Mouse (Mus musculus) forebrain, postnatal 0 days (tissue): ENCODE data around the gene Hdac4. TPM values are rescaled to one million over a fixed set of nuclear protein-coding genes. Genes with fewer than 3 reads are reported as not detected.

Experiments used
- ATAC-seq: fragments of 200-750 bp; cut with Nextera tagmentation; 2 replicates; pipeline ENCODE4 v1.8.0; 2017; ENCODE audit warnings: mild to moderate bottlenecking, moderate library complexity
- DNase-seq: peaks from one replicate; pipeline ENCODE4 v3.0.0-alpha.2; 2015
- H3K27ac ChIP-seq: fragments of 300-500 bp; sonication (generic); 2 replicates; pipeline ENCODE4 v1.5.1; 2014; ENCODE audit warnings: low read depth, mild to moderate bottlenecking, antibody characterized with exemption, low read length, moderate library complexity, mixed read lengths
- H3K27me3 ChIP-seq: fragments of 300-500 bp; sonication (generic); 2 replicates; pipeline ENCODE4 v1.6.1; 2014; ENCODE audit warnings: mild to moderate bottlenecking, low read length, mixed read lengths; ENCODE audit not compliant: insufficient read depth
- H3K36me3 ChIP-seq: fragments of 300-500 bp; sonication (generic); 2 replicates; pipeline ENCODE4 v1.6.1; 2014; ENCODE audit warnings: mild to moderate bottlenecking, moderate library complexity; ENCODE audit not compliant: insufficient read depth
- H3K4me1 ChIP-seq: fragments of 300-500 bp; sonication (generic); 2 replicates; pipeline ENCODE4 v1.6.1; 2014; ENCODE audit warnings: antibody characterized with exemption; ENCODE audit not compliant: insufficient read depth
- H3K4me2 ChIP-seq: fragments of 300-500 bp; sonication (generic); 2 replicates; pipeline ENCODE4 v1.6.1; 2014; ENCODE audit warnings: low read depth, mild to moderate bottlenecking, moderate library complexity
- H3K4me3 ChIP-seq: fragments of 300-500 bp; sonication (generic); 2 replicates; pipeline ENCODE4 v1.5.1; 2014; ENCODE audit warnings: low read depth, low read length, mixed read lengths
- H3K9ac ChIP-seq: fragments of 300-500 bp; sonication (generic); 2 replicates; pipeline ENCODE4 v1.6.1; 2014; ENCODE audit warnings: mild to moderate bottlenecking
- H3K9me3 ChIP-seq: fragments of 300-500 bp; sonication (generic); 2 replicates; pipeline ENCODE4 v1.6.1; 2016; ENCODE audit warnings: low read length
- CTCF ChIP-seq: sonication (generic); IDR thresholded peaks from 2 replicates; pipeline ENCODE4 v1.5.1; 2016; ENCODE audit warnings: antibody characterized with exemption, control low read depth, low read depth
- WGBS: fragments of 180-500 bp; shearing (Covaris S2); extraction: QIAGEN DNeasy Blood & Tissue Kit; methylation state at CpG from one replicate; pipeline ENCODE4 v1.1.7; 2014; 5-methylcytosine and 5-hydroxymethylcytosine counted together
- polyA plus RNA-seq: library from polyadenylated mRNA; unstranded; fragments of >200 nt; fragmentation: Nextera tagmentation; extraction: Ambion mirVana; gene quantifications from 2 replicates; pipeline ENCODE4 v1.2.1, GENCODE M21; 2015
- total RNA-seq: library from RNA; depleted of rRNA; stranded (reverse); fragments of >200 nt; gene quantifications from 2 replicates; pipeline ENCODE4 v1.2.3, GENCODE M21; 2014

Hdac4 gene
- total and polyA plus RNA-seq, 2 experiments from 2014 or later = 21.3 to 57.0 TPM

DNA sequence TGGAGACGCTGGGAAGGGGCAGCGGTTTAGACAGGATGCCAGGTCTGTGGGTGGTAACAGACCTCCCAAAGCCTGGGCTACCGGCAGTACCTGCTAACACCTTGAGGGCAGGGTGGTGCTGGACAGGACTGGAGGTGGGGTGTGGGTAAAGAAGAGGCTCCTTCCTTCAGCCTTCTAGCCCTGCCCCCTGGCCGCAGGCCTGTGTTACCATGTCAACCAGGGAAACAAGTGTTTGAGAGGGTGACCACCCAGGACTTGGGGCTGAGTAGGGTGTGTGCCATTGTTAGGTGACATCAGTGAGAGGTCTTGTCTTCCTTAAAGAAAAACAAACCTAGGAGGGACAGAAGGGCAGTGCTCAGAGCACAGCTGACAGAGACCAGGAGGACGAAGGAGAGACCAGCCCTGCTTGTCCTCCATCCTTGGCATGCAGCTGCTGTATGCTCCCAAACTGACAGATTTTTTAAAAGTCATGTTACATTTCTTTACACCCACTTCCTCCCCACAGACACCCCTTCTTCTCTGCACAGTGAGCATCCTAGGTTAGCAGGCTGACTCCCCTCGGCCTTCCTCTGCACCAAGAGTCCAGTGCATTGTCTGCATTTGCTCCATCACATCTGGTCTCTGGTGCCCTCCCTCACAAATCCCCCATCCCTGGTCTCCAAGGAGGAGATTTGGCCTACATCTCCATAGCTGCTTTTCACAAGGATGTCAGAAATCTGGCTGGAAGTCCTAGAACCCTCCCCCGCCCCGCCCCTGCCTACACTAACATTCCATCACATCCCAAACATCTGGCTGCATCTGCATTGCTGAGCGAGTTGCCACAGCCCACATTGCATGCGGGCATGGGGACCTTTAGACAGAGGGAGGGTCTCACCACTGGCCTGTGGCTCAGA, 283.0 kb downstream of the Hdac4 start:
- H3K4me3 ChIP-seq = no peak overlapping the region
- WGBS = 61% methylated on average over 10 of the region's 10 CpGs
- H3K9ac ChIP-seq = no peak overlapping the region
- no peak for TF ChIP-seq CTCF
- H3K27me3 ChIP-seq = no peaks in the 10 kb centered on the region
- peak; percentile 5; the same call in 1 of the 2 replicates for ATAC-seq
- H3K36me3 ChIP-seq = no peaks in the 10 kb centered on the region
- no peak overlapping the region for H3K4me2 ChIP-seq
- no peak for DNase-seq
- no peak overlapping the region for H3K27ac ChIP-seq
- no peaks in the 10 kb centered on the region for H3K9me3 ChIP-seq
- H3K4me1 ChIP-seq = peaks cover 1% of the 10 kb centered on the region; the same call in 1 of the 2 replicates

DNA sequence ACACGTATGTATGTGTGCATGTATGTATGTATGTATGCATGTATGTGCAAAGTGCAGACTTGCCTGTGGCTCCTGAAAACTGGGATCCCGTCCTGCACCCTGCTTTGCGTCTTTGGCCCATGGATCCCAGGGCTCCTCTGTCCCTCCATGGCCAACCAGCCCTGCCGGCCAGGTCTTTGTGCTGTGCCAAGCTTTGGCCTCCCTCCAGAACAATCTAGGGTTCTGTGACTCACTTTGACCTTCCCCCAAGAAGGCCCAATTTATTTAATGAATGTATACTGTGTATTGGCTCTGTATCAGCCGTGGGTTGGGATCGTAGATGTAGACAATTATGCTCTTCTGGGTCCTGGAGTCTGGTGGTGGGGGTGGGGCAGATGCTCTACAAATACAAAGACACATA, 290.2 kb downstream of the Hdac4 start:
- H3K4me2 ChIP-seq = no peak overlapping the region
- no peak overlapping the region for H3K27ac ChIP-seq
- H3K36me3 ChIP-seq = no peaks in the 10 kb centered on the region
- H3K4me3 ChIP-seq = no peak overlapping the region
- ATAC-seq (no peak), DNase-seq (no peak)
- H3K9ac ChIP-seq = no peak overlapping the region
- H3K4me1 ChIP-seq = peaks cover 4% of the 10 kb centered on the region; the same call in 1 of the 2 replicates
- H3K9me3 ChIP-seq = no peaks in the 10 kb centered on the region
- 69% methylated on average over 6 of the region's 6 CpGs for WGBS
- no peak for TF ChIP-seq CTCF
- H3K27me3 ChIP-seq = no peaks in the 10 kb centered on the region

DNA sequence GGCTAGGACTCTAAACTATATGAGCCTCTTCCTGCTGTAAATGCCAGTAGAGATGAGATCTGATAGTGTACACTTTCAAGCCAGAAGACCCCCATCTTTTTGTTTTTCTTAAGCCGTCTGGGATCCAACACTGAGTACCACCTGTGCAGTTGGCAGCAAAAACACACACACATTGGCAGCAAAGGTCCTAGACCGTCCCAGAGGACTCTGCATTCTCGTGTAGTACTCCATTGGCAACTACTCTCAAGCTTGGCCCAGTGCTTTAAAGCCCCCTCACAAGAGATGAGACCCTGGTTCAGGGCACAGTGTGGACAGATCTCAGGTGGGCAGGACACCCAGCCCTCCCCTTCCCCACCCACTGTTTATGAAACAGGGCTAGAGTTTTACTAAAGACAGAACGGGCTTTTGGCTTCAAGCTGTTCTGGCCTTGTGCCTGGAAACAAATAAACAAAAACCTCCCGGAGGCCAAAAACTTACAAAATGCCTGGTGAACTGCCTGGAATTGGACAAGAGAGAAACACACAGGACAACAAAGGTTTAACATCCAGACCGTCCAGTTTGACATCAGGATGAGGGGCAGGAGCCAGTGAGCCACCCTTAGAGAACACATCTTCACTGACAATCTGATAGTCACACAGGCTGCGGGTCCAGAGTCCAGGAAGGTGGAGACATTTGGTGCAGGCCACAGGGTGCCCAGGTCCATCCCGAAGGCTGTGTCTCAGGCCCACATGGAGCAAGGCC, 292.1 kb downstream of the Hdac4 start:
- TF ChIP-seq CTCF = no peak
- 41% methylated on average over 8 of the region's 8 CpGs for WGBS
- Histone ChIP-seq H3K9ac (no peak overlapping the region), H3K4me1 (peaks cover 4% of the 10 kb centered on the region; the same call in 1 of the 2 replicates), H3K9me3 (no peaks in the 10 kb centered on the region), H3K4me2 (no peak overlapping the region), H3K27ac (no peak overlapping the region), H3K4me3 (no peak overlapping the region), H3K36me3 (no peaks in the 10 kb centered on the region), H3K27me3 (no peaks in the 10 kb centered on the region)
- ATAC-seq = peak; percentile 42; the same call in 1 of the 2 replicates
- peak; percentile 63 for DNase-seq

DNA sequence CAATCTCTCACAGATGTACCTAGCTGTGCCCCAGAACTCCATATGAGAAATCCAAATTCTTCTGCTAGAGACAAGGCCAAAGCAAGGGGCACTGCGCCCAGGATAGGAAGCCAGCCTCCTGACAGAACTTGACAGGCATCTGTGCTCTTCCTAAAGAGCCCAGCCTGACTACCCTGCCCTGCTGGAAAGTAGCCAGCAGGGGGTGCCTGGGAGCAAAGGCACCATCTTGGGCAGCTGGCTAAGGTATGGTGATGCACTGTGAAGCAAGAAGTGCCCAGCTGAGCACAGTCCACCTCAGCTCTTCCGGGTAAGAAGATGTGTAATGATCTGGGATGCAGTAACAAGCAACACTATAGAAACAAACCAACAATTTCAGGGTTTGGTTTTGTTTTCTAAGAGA, 298.4 kb downstream of the Hdac4 start:
- TF ChIP-seq CTCF = no peak
- DNase-seq (no peak), ATAC-seq (no peak)
- Histone ChIP-seq H3K27ac (no peak overlapping the region), H3K4me3 (no peak overlapping the region), H3K9ac (no peak overlapping the region), H3K4me2 (no peak overlapping the region), H3K9me3 (no peaks in the 10 kb centered on the region), H3K4me1 (no peaks in the 10 kb centered on the region), H3K27me3 (no peaks in the 10 kb centered on the region), H3K36me3 (no peaks in the 10 kb centered on the region)
- WGBS = 86% methylated on average over 2 of the region's 2 CpGs

DNA sequence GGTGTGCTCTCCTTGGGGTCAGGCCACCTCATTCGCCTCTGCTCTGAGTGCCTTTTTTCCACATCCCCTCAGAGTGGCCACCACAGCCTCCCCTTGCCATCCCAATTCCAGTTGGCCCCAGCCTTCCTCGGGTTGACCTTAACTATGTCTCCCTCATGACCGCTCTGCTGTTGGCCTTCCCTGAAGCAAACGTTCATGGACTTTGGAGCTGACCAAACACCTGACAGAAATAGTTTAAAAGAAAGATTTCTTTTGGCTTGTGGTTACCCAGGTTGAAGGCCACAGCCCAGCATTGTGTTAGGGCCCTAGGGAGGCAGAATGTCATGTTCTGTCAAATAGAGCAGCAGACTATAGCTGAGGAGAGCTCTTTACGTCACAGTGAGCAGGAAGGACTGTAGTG, 301.2 kb downstream of the Hdac4 start:
- DNase-seq (no peak), ATAC-seq (no peak)
- Histone ChIP-seq H3K9me3 (no peaks in the 10 kb centered on the region), H3K4me2 (no peak overlapping the region), H3K36me3 (no peaks in the 10 kb centered on the region), H3K27ac (no peak overlapping the region), H3K4me3 (no peak overlapping the region), H3K9ac (no peak overlapping the region), H3K27me3 (no peaks in the 10 kb centered on the region), H3K4me1 (no peaks in the 10 kb centered on the region)
- 93% methylated on average over 5 of the region's 5 CpGs for WGBS
- no peak for TF ChIP-seq CTCF

DNA sequence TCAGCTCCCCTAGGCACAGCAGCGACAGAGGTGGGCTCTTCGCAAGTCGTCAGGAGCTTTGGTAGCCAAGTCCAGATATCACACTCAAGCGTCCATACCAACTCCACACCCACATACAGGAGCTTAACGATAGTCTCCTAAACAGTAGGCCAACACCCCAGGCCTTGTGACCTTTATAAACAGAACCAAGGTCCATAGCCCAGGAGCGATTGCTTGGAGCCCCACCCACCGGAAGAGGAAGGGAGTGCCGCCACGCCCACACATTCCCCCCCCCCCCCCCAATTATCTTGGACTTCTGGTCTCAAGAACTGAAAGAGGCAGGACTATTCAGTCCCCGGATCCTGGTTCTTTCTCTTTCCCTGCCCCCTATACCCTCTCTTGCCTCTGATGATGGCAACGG, 301.9 kb downstream of the Hdac4 start:
- H3K4me2 ChIP-seq = no peak overlapping the region
- H3K9me3 ChIP-seq = no peaks in the 10 kb centered on the region
- no peak for TF ChIP-seq CTCF
- DNase-seq = no peak
- no peak overlapping the region for H3K27ac ChIP-seq
- no peaks in the 10 kb centered on the region for H3K36me3 ChIP-seq
- no peaks in the 10 kb centered on the region for H3K4me1 ChIP-seq
- WGBS = 97% methylated on average over 11 of the region's 11 CpGs
- no peak overlapping the region for H3K9ac ChIP-seq
- ATAC-seq = no peak
- H3K27me3 ChIP-seq = no peaks in the 10 kb centered on the region
- H3K4me3 ChIP-seq = no peak overlapping the region

DNA sequence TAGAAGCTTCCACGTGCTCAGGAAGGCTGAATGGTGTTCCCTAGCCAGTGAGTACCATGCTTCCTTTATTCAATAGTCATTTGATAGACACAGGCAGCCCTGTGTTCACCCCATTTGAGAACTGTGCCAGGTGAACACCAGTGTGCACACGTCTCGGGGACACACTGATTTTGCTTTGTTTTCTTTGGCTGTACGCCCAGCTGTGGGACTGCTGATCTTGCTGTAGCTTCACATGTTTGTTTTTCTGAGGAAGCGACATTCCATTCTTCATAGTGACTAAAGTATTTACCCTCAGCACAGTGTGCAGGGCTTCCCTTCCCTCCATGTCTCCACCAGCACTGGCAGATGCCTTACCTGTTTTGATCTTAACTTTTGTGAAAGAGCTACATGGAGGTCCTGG, 312.4 kb downstream of the Hdac4 start:
- Histone ChIP-seq H3K36me3 (no peaks in the 10 kb centered on the region), H3K4me2 (no peak overlapping the region), H3K9me3 (0 out of 2 replicates have a peak, but pooled peaks cover 3% of the 10 kb centered on the region), H3K9ac (no peak overlapping the region), H3K27ac (no peak overlapping the region), H3K4me3 (no peak overlapping the region), H3K4me1 (no peaks in the 10 kb centered on the region), H3K27me3 (no peaks in the 10 kb centered on the region)
- ATAC-seq = no peak
- DNase-seq = no peak
- 53% methylated on average over 5 of the region's 5 CpGs for WGBS
- no peak for TF ChIP-seq CTCF
